Comparison of ENCODE assay signal across 14 mouse cellular contexts in genomic region chr13:98120356-98121123, GRCm38 (mm10).
DNase-seq lines count a peak whose midpoint lies in the region; ATAC-seq and TF ChIP-seq lines count a peak whose summit lies in the region.
"Had no signal": no experiment of that assay in that cellular context is flagged by ENCODE, and none has a peak within 500 bp of the region (broad histone marks: within the 10 kb centered on the region; RNA-seq: fewer than 3 reads in every experiment).

No protein-coding gene starts in this region.

- peaks cover 12% of the 10 kb centered on the region; the same call in 1 of the 2 replicates for H3K4me1 ChIP-seq in forebrain, embryonic 12.5 days
- H3K4me1 ChIP-seq in forebrain, postnatal 0 days (ENCODE audit: insufficient read depth), result no peaks in the 10 kb centered on the region
- peaks cover 7% of the 10 kb centered on the region; the same call in 1 of the 2 replicates for H3K4me1 ChIP-seq in intestine, embryonic 15.5 days (replicated peaks)
- peaks cover 5% of the 10 kb centered on the region; the same call in 1 of the 2 replicates for H3K4me1 ChIP-seq in intestine, postnatal 0 days (replicated peaks; ENCODE audit: control insufficient read depth, insufficient read depth, low read length)
- no peaks in the 10 kb centered on the region; the same call in none of the 2 replicates for H3K4me1 ChIP-seq in midbrain, embryonic 11.5 days (ENCODE audit: control insufficient read depth, insufficient read depth, low read length)
- H3K4me1 ChIP-seq in midbrain, embryonic 15.5 days, result no peaks in the 10 kb centered on the region
- H3K4me1 ChIP-seq: neural tube, embryonic 12.5 days had no signal

- no peak for DNase-seq in forebrain, postnatal 0 days
- DNase-seq in midbrain, embryonic 11.5 days (ENCODE audit: low spot score, missing footprints), result peak; percentile 80
- no peak for DNase-seq in thymus, postnatal 0 days (ENCODE audit: low spot score)
- DNase-seq in layer of hippocampus, postnatal 10 days (ENCODE audit: low spot score in 2 of 2), result no peak
- DNase-seq: cerebellum, adult 11-12 months; gastrocnemius, postnatal 36 days; kidney, adult 18-20 months; liver had no signal

- 78% methylated on average over 11 of the region's 11 CpGs for WGBS in forebrain, embryonic 12.5 days
- WGBS in forebrain, postnatal 0 days, result 69% methylated on average over 11 of the region's 11 CpGs
- 59% methylated on average over 11 of the region's 11 CpGs for WGBS in intestine, embryonic 15.5 days
- 48% methylated on average over 11 of the region's 11 CpGs for WGBS in intestine, postnatal 0 days
- WGBS in midbrain, embryonic 11.5 days, result 79% methylated on average over 11 of the region's 11 CpGs
- 68% methylated on average over 11 of the region's 11 CpGs for WGBS in midbrain, embryonic 15.5 days

- H3K27ac ChIP-seq in forebrain, embryonic 12.5 days, result no peak overlapping the region
- H3K27ac ChIP-seq in forebrain, postnatal 0 days (ENCODE audit: low read depth, low read length), result no peak overlapping the region
- H3K27ac ChIP-seq in intestine, embryonic 15.5 days, result 0 out of 2 replicates have a peak overlapping the region, but pooled peaks have one; percentile 22
- H3K27ac ChIP-seq in intestine, postnatal 0 days (ENCODE audit: low read depth, low read length), result no peak overlapping the region
- H3K27ac ChIP-seq in midbrain, embryonic 11.5 days (ENCODE audit: low read depth, low read length), result no peak overlapping the region
- no peak overlapping the region for H3K27ac ChIP-seq in midbrain, embryonic 15.5 days
- H3K27ac ChIP-seq: macrophage; neural tube, embryonic 12.5 days had no signal

- no peak for TF ChIP-seq CTCF in forebrain, postnatal 0 days (IDR thresholded peaks at IDR 0.05; ENCODE audit: low read depth)
- TF ChIP-seq CTCF in intestine, postnatal 0 days (IDR thresholded peaks at IDR 0.05; ENCODE audit: low read depth), result no peak

- H3K4me3 ChIP-seq in forebrain, embryonic 12.5 days (replicated peaks), result no peak overlapping the region
- no peak overlapping the region for H3K4me3 ChIP-seq in forebrain, postnatal 0 days (ENCODE audit: low read depth, low read length)
- H3K4me3 ChIP-seq in intestine, embryonic 15.5 days (replicated peaks), result no peak overlapping the region
- H3K4me3 ChIP-seq in intestine, postnatal 0 days (ENCODE audit: low read depth, low read length), result no peak overlapping the region
- no peak overlapping the region for H3K4me3 ChIP-seq in midbrain, embryonic 11.5 days (ENCODE audit: low read depth, low read length)
- no peak overlapping the region for H3K4me3 ChIP-seq in midbrain, embryonic 15.5 days
- H3K4me3 ChIP-seq: neural tube, embryonic 12.5 days had no signal

- H3K27me3 ChIP-seq in forebrain, embryonic 12.5 days, result no peaks in the 10 kb centered on the region
- no peaks in the 10 kb centered on the region for H3K27me3 ChIP-seq in forebrain, postnatal 0 days (ENCODE audit: insufficient read depth, low read length)
- no peaks in the 10 kb centered on the region for H3K27me3 ChIP-seq in intestine, embryonic 15.5 days (replicated peaks)
- no peaks in the 10 kb centered on the region for H3K27me3 ChIP-seq in intestine, postnatal 0 days (replicated peaks; ENCODE audit: control insufficient read depth, insufficient read depth, low read length)
- H3K27me3 ChIP-seq in midbrain, embryonic 11.5 days (ENCODE audit: control insufficient read depth, insufficient read depth, low read length), result no peaks in the 10 kb centered on the region
- H3K27me3 ChIP-seq in midbrain, embryonic 15.5 days (replicated peaks), result no peaks in the 10 kb centered on the region
- H3K27me3 ChIP-seq: neural tube, embryonic 12.5 days had no signal

- ATAC-seq in forebrain, embryonic 12.5 days (ENCODE audit: low FRiP score), result 0 out of 2 replicates have a peak, but pooled peaks have one; percentile 23
- no peak for ATAC-seq in forebrain, postnatal 0 days
- no peak for ATAC-seq in intestine, embryonic 15.5 days
- no peak for ATAC-seq in intestine, postnatal 0 days
- ATAC-seq in midbrain, embryonic 11.5 days (ENCODE audit: low FRiP score), result peak; percentile 30; the same call in 1 of the 2 replicates
- no peak for ATAC-seq in midbrain, embryonic 15.5 days (replicated peaks)

- H3K9ac ChIP-seq in forebrain, embryonic 12.5 days, result no peak overlapping the region
- no peak overlapping the region for H3K9ac ChIP-seq in forebrain, postnatal 0 days
- H3K9ac ChIP-seq in intestine, embryonic 15.5 days, result no peak overlapping the region
- no peak overlapping the region for H3K9ac ChIP-seq in intestine, postnatal 0 days (ENCODE audit: low read depth, low read length)
- H3K9ac ChIP-seq in midbrain, embryonic 11.5 days (ENCODE audit: low read length), result no peak overlapping the region
- no peak overlapping the region for H3K9ac ChIP-seq in midbrain, embryonic 15.5 days
- H3K9ac ChIP-seq: neural tube, embryonic 12.5 days had no signal

- H3K4me2 ChIP-seq in forebrain, embryonic 12.5 days, result no peak overlapping the region
- H3K4me2 ChIP-seq in forebrain, postnatal 0 days (ENCODE audit: low read depth), result no peak overlapping the region
- no peak overlapping the region for H3K4me2 ChIP-seq in intestine, embryonic 15.5 days (replicated peaks)
- H3K4me2 ChIP-seq in intestine, postnatal 0 days (replicated peaks; ENCODE audit: low read depth), result no peak overlapping the region
- H3K4me2 ChIP-seq in midbrain, embryonic 11.5 days, result no peak overlapping the region
- H3K4me2 ChIP-seq in midbrain, embryonic 15.5 days, result no peak overlapping the region
- H3K4me2 ChIP-seq: neural tube, embryonic 12.5 days had no signal

- H3K9me3 ChIP-seq in forebrain, embryonic 12.5 days, result no peaks in the 10 kb centered on the region
- H3K9me3 ChIP-seq in forebrain, postnatal 0 days (ENCODE audit: low read length), result no peaks in the 10 kb centered on the region
- no peaks in the 10 kb centered on the region for H3K9me3 ChIP-seq in intestine, embryonic 15.5 days
- no peaks in the 10 kb centered on the region for H3K9me3 ChIP-seq in intestine, postnatal 0 days (ENCODE audit: control insufficient read depth)
- H3K9me3 ChIP-seq in midbrain, embryonic 11.5 days (ENCODE audit: control insufficient read depth, low read length), result no peaks in the 10 kb centered on the region
- no peaks in the 10 kb centered on the region for H3K9me3 ChIP-seq in midbrain, embryonic 15.5 days
- H3K9me3 ChIP-seq: neural tube, embryonic 12.5 days had no signal

- no peaks in the 10 kb centered on the region for H3K36me3 ChIP-seq in forebrain, embryonic 12.5 days (replicated peaks)
- H3K36me3 ChIP-seq in forebrain, postnatal 0 days (ENCODE audit: insufficient read depth), result no peaks in the 10 kb centered on the region
- H3K36me3 ChIP-seq in intestine, embryonic 15.5 days, result no peaks in the 10 kb centered on the region
- no peaks in the 10 kb centered on the region for H3K36me3 ChIP-seq in intestine, postnatal 0 days (ENCODE audit: control insufficient read depth, insufficient read depth)
- no peaks in the 10 kb centered on the region for H3K36me3 ChIP-seq in midbrain, embryonic 11.5 days (ENCODE audit: control insufficient read depth, insufficient read depth, low read length)
- H3K36me3 ChIP-seq in midbrain, embryonic 15.5 days (replicated peaks), result no peaks in the 10 kb centered on the region
- H3K36me3 ChIP-seq: neural tube, embryonic 12.5 days had no signal

Comparison
In these comparisons a context has a peak if more than half of its experiments do, and no peak if none do; other contexts are left out.
1. ATAC-seq: peak in forebrain, embryonic 12.5 days (single experiment) and midbrain, embryonic 11.5 days (single experiment); none in forebrain, postnatal 0 days (single experiment), intestine, embryonic 15.5 days (single experiment), intestine, postnatal 0 days (single experiment) and midbrain, embryonic 15.5 days (single experiment).